Mouse (Mus musculus): ENCODE results near the gene Gimap5.

DNA sequence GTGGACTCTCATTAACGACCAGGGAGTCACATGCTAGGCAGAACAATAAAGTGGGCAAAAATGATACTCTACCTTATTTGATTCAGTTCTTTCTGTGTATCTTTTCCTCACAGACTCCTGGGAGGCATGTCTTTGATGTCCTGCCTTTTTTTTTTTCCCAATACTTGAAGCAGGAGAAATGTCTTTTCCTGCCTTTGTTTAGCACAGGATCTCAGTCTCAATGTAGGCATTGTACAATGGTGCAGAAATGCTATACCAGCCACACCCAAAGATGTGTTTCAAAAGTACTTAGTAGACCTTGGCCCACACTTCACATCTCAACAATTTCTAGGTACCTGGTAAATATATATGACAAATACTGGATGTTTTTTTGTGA is 48.5 kb upstream of the Gimap5 start:
- TF ChIP-seq POLR2A (IDR thresholded peaks at IDR 0.05; ENCODE audit: low read depth, low read length), result no peak
- TF ChIP-seq CTCF (IDR thresholded peaks at IDR 0.05; ENCODE audit: borderline replicate concordance, insufficient read depth, low read length), result no peak
